Mouse (Mus musculus) left cerebral cortex, adult 2 months (tissue): ENCODE data around the gene Dusp5. TPM values are rescaled to one million over a fixed set of nuclear protein-coding genes. Genes with fewer than 3 reads are reported as not detected.

Source experiments
- DNase-seq, 2 experiments: peaks; one replicate each; pipeline ENCODE4 v3.0.0; 2021 to 2022; ENCODE audit warnings: low spot score in 2 of 2, mixed read lengths in 1 of 2; ENCODE audit errors: extremely low spot score in 1 of 2
- H3K27ac ChIP-seq: fragments of 200-600 bp; 2 replicates; pipeline ENCODE4 v1.8.1; 2022
- H3K4me3 ChIP-seq: fragments of 200-600 bp; 2 replicates; pipeline ENCODE4 v1.8.1; 2022
- CTCF ChIP-seq: fragments of 200-600 bp; IDR thresholded peaks from 2 replicates; pipeline ENCODE4 v1.8.1; 2022; ENCODE audit warnings: antibody characterized with exemption, mild to moderate bottlenecking, moderate library complexity
- intact Hi-C: fragments of 180-260 bp; cut with DNase I; formaldehyde crosslinking; loops from one replicate; pipeline ENCODE4 v1.15.1; 2025
- total RNA-seq, 2 experiments: library from RNA; stranded (reverse); gene quantifications; 2 replicates each; pipeline ENCODE4 v1.2.3; 2021

Dusp5 gene
- total RNA-seq, 2 experiments from 2014 or later = 16.7 to 26.9 TPM

DNA sequence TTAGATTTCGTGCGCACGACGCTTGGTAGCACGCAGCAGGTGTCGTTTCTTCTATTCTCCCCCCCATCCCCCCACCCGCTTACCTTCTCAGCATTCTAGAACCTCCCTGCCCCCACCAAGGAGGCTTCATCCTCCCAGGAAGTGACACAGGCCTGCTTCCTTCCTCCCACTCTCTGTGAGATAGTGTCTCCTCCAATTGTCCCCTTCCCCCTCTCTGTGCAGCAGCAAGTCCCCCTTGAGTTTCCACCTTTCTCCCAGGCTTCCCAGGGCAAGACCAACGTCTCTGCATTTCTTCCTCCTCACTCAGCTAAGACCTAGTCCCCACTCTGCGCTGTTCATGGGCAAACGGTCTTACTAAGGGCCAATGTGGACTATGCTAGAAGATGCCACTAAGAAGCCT, 8.9 kb upstream of the Dusp5 start:
- H3K27ac ChIP-seq = no peak overlapping the region
- no peak overlapping the region for H3K4me3 ChIP-seq
- DNase-seq = no peak
- intact Hi-C loops = no loop called here
- no peak for TF ChIP-seq CTCF

GRCm38 (mm10) chr19:53521137-53521795, 7.6 kb upstream of the Dusp5 start:
- Histone ChIP-seq H3K4me3 (no peak overlapping the region), H3K27ac (no peak overlapping the region)
- DNase-seq = no peak
- TF ChIP-seq CTCF = no peak
- intact Hi-C loops = no loop called here

- DNase-seq = no peak
- Histone ChIP-seq H3K4me3 (no peak overlapping the region), H3K27ac (no peak overlapping the region)
- TF ChIP-seq CTCF = no peak
- intact Hi-C loops = no loop called here
Measured at GRCm38 (mm10) chr19:53527480-53527879, 1.4 kb upstream of the Dusp5 start.

GRCm38 (mm10) chr19:53528131-53528621, 733 bp upstream of the Dusp5 start:
- Histone ChIP-seq H3K4me3 (peak overlapping the region; percentile 80), H3K27ac (peak overlapping the region; percentile 84)
- intact Hi-C loops = no loop called here
- DNase-seq = no peak
- no peak for TF ChIP-seq CTCF

DNA sequence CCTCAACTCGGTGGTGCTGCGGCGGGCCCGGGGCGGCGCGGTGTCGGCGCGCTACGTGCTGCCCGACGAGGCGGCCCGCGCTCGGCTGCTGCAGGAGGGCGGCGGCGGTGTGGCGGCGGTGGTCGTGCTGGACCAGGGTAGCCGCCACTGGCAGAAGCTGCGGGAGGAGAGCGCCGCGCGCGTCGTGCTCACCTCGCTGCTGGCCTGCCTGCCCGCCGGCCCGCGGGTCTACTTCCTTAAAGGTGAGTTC, 471 bp downstream of the Dusp5 start:
- intact Hi-C loops = no loop called here

GRCm38 (mm10) chr19:53529705-53530562, 1.0 kb downstream of the Dusp5 start:
- Histone ChIP-seq H3K27ac (peak overlapping the region; percentile 85), H3K4me3 (peak overlapping the region; percentile 80)
- intact Hi-C loops = loop anchor here (5.0 kb wide), 1 partner anchor 103 kb away; no protein-coding TSS in a partner anchor
- TF ChIP-seq CTCF = no peak
- no peak for DNase-seq

More for the DNA sequence above, 471 bp downstream of the Dusp5 start:
- DNase-seq = no peak
- H3K4me3 ChIP-seq = peak overlapping the region; percentile 80
- peak overlapping the region; percentile 85 for H3K27ac ChIP-seq
- TF ChIP-seq CTCF = no peak

DNA sequence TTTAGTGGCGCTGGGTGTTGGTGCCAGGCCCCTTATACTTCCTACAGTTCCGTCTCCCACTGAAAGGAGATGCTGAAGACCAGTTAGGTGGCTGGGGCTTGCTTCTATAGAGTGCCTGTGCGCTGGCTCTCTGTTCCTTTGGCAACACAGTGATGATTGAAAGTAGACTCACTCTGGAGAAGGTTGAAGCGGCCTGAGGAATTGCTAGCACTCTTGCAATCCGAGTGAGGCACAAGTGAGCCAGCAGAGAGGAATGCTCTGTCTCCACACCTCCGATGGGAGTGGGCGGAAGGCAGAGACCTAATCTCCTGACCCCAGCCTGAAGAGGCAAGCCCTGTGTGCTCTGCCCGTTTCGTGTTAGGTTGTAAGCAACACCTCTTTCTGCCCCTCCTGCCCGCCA, 2.5 kb downstream of the Dusp5 start:
- TF ChIP-seq CTCF = no peak
- intact Hi-C loops = loop anchor here (5.0 kb wide), 1 partner anchor 104 kb away; no protein-coding TSS in a partner anchor
- DNase-seq = no peak
- H3K27ac ChIP-seq = peak overlapping the region; percentile 36; the same call in 1 of the 2 replicates
- H3K4me3 ChIP-seq = peak overlapping the region; percentile 80

GRCm38 (mm10) chr19:53532021-53532420, 3.1 kb downstream of the Dusp5 start:
- intact Hi-C loops = loop anchor here (5.0 kb wide), 1 partner anchor 105 kb away; no protein-coding TSS in a partner anchor
- peak overlapping the region; percentile 36; the same call in 1 of the 2 replicates for H3K27ac ChIP-seq
- TF ChIP-seq CTCF = no peak
- peak overlapping the region; percentile 80 for H3K4me3 ChIP-seq
- DNase-seq = no peak

GRCm38 (mm10) chr19:53532676-53533075, 3.8 kb downstream of the Dusp5 start:
- DNase-seq = no peak
- intact Hi-C loops = loop anchor here (5.0 kb wide), 1 partner anchor 105 kb away; no protein-coding TSS in a partner anchor
- TF ChIP-seq CTCF = no peak
- Histone ChIP-seq H3K4me3 (no peak overlapping the region), H3K27ac (no peak overlapping the region)

GRCm38 (mm10) chr19:53533236-53533635, 4.3 kb downstream of the Dusp5 start:
- intact Hi-C loops = loop anchor here (5.0 kb wide), 1 partner anchor 106 kb away; no protein-coding TSS in a partner anchor
- no peak for TF ChIP-seq CTCF
- Histone ChIP-seq H3K27ac (no peak overlapping the region), H3K4me3 (no peak overlapping the region)
- no peak for DNase-seq

GRCm38 (mm10) chr19:53533810-53534601, 5.1 kb downstream of the Dusp5 start:
- intact Hi-C loops = loop anchor here (5.0 kb wide), 1 partner anchor 107 kb away; no protein-coding TSS in a partner anchor
- H3K4me3 ChIP-seq = no peak overlapping the region
- no peak for DNase-seq
- no peak for TF ChIP-seq CTCF
- no peak overlapping the region for H3K27ac ChIP-seq
